Mouse (Mus musculus) megakaryocyte, embryonic 14.5 days (primary cell): ENCODE measurements around the gene Lhfp.

Experiments used
- FLI1 ChIP-seq: IDR thresholded peaks from 2 replicates; pipeline ENCODE4 v1.6.1; 2012; ENCODE audit warnings: low read length, inconsistent platforms, mixed read lengths
- GATA1 ChIP-seq: IDR thresholded peaks from 3 replicates; pipeline ENCODE4 v1.6.1; 2012; ENCODE audit warnings: mixed read lengths, low read length, inconsistent platforms, borderline replicate concordance

- TF ChIP-seq GATA1 (no peak), FLI1 (no peak)
Measured at GRCm38 (mm10) chr3:53033448-53033847, 7.9 kb upstream of the Lhfp start.
